In genomic region chr5:116387302-116387935, GRCm38 (mm10) we compare ENCODE assay signal across 26 mouse cellular contexts. TPM values are rescaled to one million over a fixed set of nuclear protein-coding genes. Genes with fewer than 3 reads are reported as not detected.
DNase-seq lines count a peak whose midpoint lies in the region; ATAC-seq and TF ChIP-seq lines count a peak whose summit lies in the region.
"Had no signal": no experiment of that assay in that cellular context is flagged by ENCODE, and none has a peak within 500 bp of the region (broad histone marks: within the 10 kb centered on the region; RNA-seq: fewer than 3 reads in every experiment).

No protein-coding gene starts in this region.

- H3K4me1 ChIP-seq in embryonic facial prominence, embryonic 14.5 days (ENCODE audit: control insufficient read depth, insufficient read depth, low read length), result peaks cover 11% of the 10 kb centered on the region; the same call in 1 of the 2 replicates
- H3K4me1 ChIP-seq in embryonic facial prominence, embryonic 10.5 days, result peaks cover 5% of the 10 kb centered on the region; the same call in 1 of the 2 replicates
- H3K4me1 ChIP-seq in heart, embryonic 10.5 days, result peaks cover 8% of the 10 kb centered on the region
- peaks cover 10% of the 10 kb centered on the region for H3K4me1 ChIP-seq in hindbrain, postnatal 0 days (ENCODE audit: insufficient read depth, low read length)

- no peak for TF ChIP-seq CTCF in hindbrain, postnatal 0 days (IDR thresholded peaks at IDR 0.05; ENCODE audit: low read depth)

- no peaks in the 10 kb centered on the region for H3K27me3 ChIP-seq in embryonic facial prominence, embryonic 14.5 days (replicated peaks; ENCODE audit: control insufficient read depth, insufficient read depth, low read length)
- no peaks in the 10 kb centered on the region for H3K27me3 ChIP-seq in embryonic facial prominence, embryonic 10.5 days (replicated peaks; ENCODE audit: low read depth, poor library complexity, severe bottlenecking)
- H3K27me3 ChIP-seq in heart, embryonic 10.5 days (ENCODE audit: insufficient read depth, poor library complexity, severe bottlenecking), result no peaks in the 10 kb centered on the region
- H3K27me3 ChIP-seq in hindbrain, postnatal 0 days (ENCODE audit: insufficient read depth, low read length), result no peaks in the 10 kb centered on the region
- H3K27me3 ChIP-seq: CH12.LX; embryonic facial prominence, embryonic 13.5 days; forebrain, embryonic 13.5 days; forebrain, embryonic 15.5 days; Patski had no signal

- DNase-seq in embryonic facial prominence, embryonic 14.5 days (ENCODE audit: low spot score), result peak; percentile 25
- DNase-seq in embryonic facial prominence, embryonic 10.5 days (ENCODE audit: low spot score), result no peak
- DNase-seq in ES-CJ7 (ENCODE audit: low read depth, low spot score) (peak; percentile 68), R1 (ENCODE audit: low read depth, low spot score) (peak; percentile 87)
- DNase-seq in heart, embryonic 10.5 days (ENCODE audit: low spot score), result no peak
- no peak for DNase-seq in cerebellum, adult 11 months
- DNase-seq in hindbrain, postnatal 0 days (ENCODE audit: low spot score), result no peak
- DNase-seq: adrenal gland, adult 8-10 months; adrenal gland, postnatal 14 days; adrenal gland, postnatal 36 days; B cell, adult 2 months; cerebellum, adult 18-20 months; cerebellum, adult 8-10 months; cerebellum, adult 9-11 months; cerebellum, postnatal 36 days; embryo, embryonic 11 days; forebrain, postnatal 0 days had no signal

- no peak overlapping the region for H3K4me3 ChIP-seq in embryonic facial prominence, embryonic 14.5 days (ENCODE audit: low read depth, low read length)
- H3K4me3 ChIP-seq in embryonic facial prominence, embryonic 10.5 days, result no peak overlapping the region
- no peak overlapping the region for H3K4me3 ChIP-seq in heart, embryonic 10.5 days
- no peak overlapping the region for H3K4me3 ChIP-seq in hindbrain, postnatal 0 days (ENCODE audit: low read length)
- H3K4me3 ChIP-seq: embryonic facial prominence, embryonic 13.5 days; forebrain, embryonic 13.5 days; forebrain, embryonic 15.5 days had no signal

- H3K27ac ChIP-seq in embryonic facial prominence, embryonic 14.5 days (replicated peaks; ENCODE audit: low read depth, low read length), result no peak overlapping the region
- H3K27ac ChIP-seq in embryonic facial prominence, embryonic 10.5 days (replicated peaks), result no peak overlapping the region
- H3K27ac ChIP-seq in heart, embryonic 10.5 days, result no peak overlapping the region
- no peak overlapping the region for H3K27ac ChIP-seq in hindbrain, postnatal 0 days
- H3K27ac ChIP-seq: embryonic facial prominence, embryonic 13.5 days; forebrain, embryonic 13.5 days; forebrain, embryonic 15.5 days had no signal

- no peaks in the 10 kb centered on the region for H3K36me3 ChIP-seq in embryonic facial prominence, embryonic 14.5 days (ENCODE audit: control insufficient read depth, insufficient read depth, low read length)
- H3K36me3 ChIP-seq in embryonic facial prominence, embryonic 10.5 days (replicated peaks), result no peaks in the 10 kb centered on the region
- H3K36me3 ChIP-seq in heart, embryonic 10.5 days, result no peaks in the 10 kb centered on the region
- no peaks in the 10 kb centered on the region for H3K36me3 ChIP-seq in hindbrain, postnatal 0 days (ENCODE audit: insufficient read depth, low read length)
- H3K36me3 ChIP-seq: embryonic facial prominence, embryonic 13.5 days; forebrain, embryonic 15.5 days; G1E had no signal

- peak; percentile 54 for ATAC-seq in embryonic facial prominence, embryonic 14.5 days (ENCODE audit: low read depth)
- no peak for ATAC-seq in hindbrain, postnatal 0 days
- ATAC-seq: activated CD4-positive, CD25-positive, alpha-beta regulatory T cell, adult 4 months; CD4-positive, CD25-positive, alpha-beta regulatory T cell, adult 4 months; forebrain, embryonic 13.5 days; forebrain, embryonic 15.5 days; forebrain, postnatal 0 days; Patski had no signal

- no peak overlapping the region for H3K4me2 ChIP-seq in embryonic facial prominence, embryonic 14.5 days (ENCODE audit: low read depth, low read length)
- no peak overlapping the region for H3K4me2 ChIP-seq in hindbrain, postnatal 0 days (ENCODE audit: low read depth, low read length)
- H3K4me2 ChIP-seq: embryonic facial prominence, embryonic 13.5 days; forebrain, embryonic 13.5 days; forebrain, embryonic 15.5 days had no signal

- no peaks in the 10 kb centered on the region for H3K9me3 ChIP-seq in embryonic facial prominence, embryonic 14.5 days (ENCODE audit: control insufficient read depth, low read length)
- no peaks in the 10 kb centered on the region for H3K9me3 ChIP-seq in embryonic facial prominence, embryonic 10.5 days
- no peaks in the 10 kb centered on the region for H3K9me3 ChIP-seq in heart, embryonic 10.5 days
- H3K9me3 ChIP-seq in hindbrain, postnatal 0 days (ENCODE audit: low read length), result no peaks in the 10 kb centered on the region
- H3K9me3 ChIP-seq: embryonic facial prominence, embryonic 13.5 days; forebrain, embryonic 13.5 days; forebrain, embryonic 15.5 days had no signal

- WGBS in embryonic facial prominence, embryonic 14.5 days, result 75% methylated on average over 9 of the region's 9 CpGs
- 76% methylated on average over 9 of the region's 9 CpGs for WGBS in embryonic facial prominence, embryonic 10.5 days
- 64% methylated on average over 9 of the region's 9 CpGs for WGBS in heart, embryonic 10.5 days
- WGBS in hindbrain, postnatal 0 days, result 84% methylated on average over 9 of the region's 9 CpGs

- H3K9ac ChIP-seq in embryonic facial prominence, embryonic 14.5 days (ENCODE audit: low read depth, low read length), result no peak overlapping the region
- H3K9ac ChIP-seq in hindbrain, postnatal 0 days (replicated peaks; ENCODE audit: low read length), result no peak overlapping the region
- H3K9ac ChIP-seq: embryonic facial prominence, embryonic 13.5 days; forebrain, embryonic 13.5 days; forebrain, embryonic 15.5 days; forebrain, postnatal 0 days had no signal

RNA-seq across cellular contexts. Expression of gene Hspb8, which starts 35.2 kb away (rescaled TPM):
- polyA plus RNA-seq in embryonic facial prominence, embryonic 14.5 days (2014; fragmentation: Nextera tagmentation; extraction: Ambion mirVana), result 18.4 and 27.3 TPM in 2 replicates
- polyA plus RNA-seq in embryonic facial prominence, embryonic 10.5 days (2016; fragmentation: Nextera tagmentation; extraction: Ambion mirVana), result 6.8 and 8.0 TPM in 2 replicates
- polyA plus RNA-seq in heart, embryonic 10.5 days (2016; fragmentation: Nextera tagmentation; extraction: Ambion mirVana), result 26.9 and 40.5 TPM in 2 replicates
- total RNA-seq in hindbrain, postnatal 0 days (2014; rRNA removed), result 13.2 and 17.9 TPM in 2 replicates
- polyA plus RNA-seq in hindbrain, postnatal 0 days (2015; fragmentation: Nextera tagmentation; extraction: Ambion mirVana), result 10.0 and 11.2 TPM in 2 replicates
- total RNA-seq: CH12.LX; common myeloid progenitor, adult 5-6 weeks had no signal
- polyA plus RNA-seq: activated CD4-positive, CD25-positive, alpha-beta regulatory T cell, adult 4 months; CD4-positive, CD25-positive, alpha-beta regulatory T cell, adult 4 months; G1E had no signal

Comparison
In these comparisons a context has a peak if more than half of its experiments do, and no peak if none do; other contexts are left out.
1. DNase-seq: peak in embryonic facial prominence, embryonic 14.5 days (single experiment), ES-CJ7 (single experiment) and R1 (single experiment); none in embryonic facial prominence, embryonic 10.5 days (single experiment), heart, embryonic 10.5 days (single experiment), cerebellum, adult 11 months (single experiment) and hindbrain, postnatal 0 days (single experiment).